Mouse (Mus musculus) heart, adult 2 months (tissue): ENCODE results near the gene Prn. TPM values are rescaled to one million over a fixed set of nuclear protein-coding genes. Genes with fewer than 3 reads are reported as not detected.
A peak's percentile ranks its signal among the peaks of the same experiment; 100 is the strongest.

Experiments
- DNase-seq, 2 experiments: peaks; one replicate each; pipeline ENCODE4 v3.0.0; 2021
- H3K27ac ChIP-seq: fragments of 200-600 bp; 2 replicates; pipeline ENCODE4 v1.8.1; 2022
- H3K27me3 ChIP-seq: fragments of 200-500 bp; 2 replicates; pipeline ENCODE4 v1.6.1; 2012; ENCODE audit warnings: mild to moderate bottlenecking, low read length, inconsistent platforms, mixed read lengths; ENCODE audit not compliant: control insufficient read depth, insufficient read depth
- H3K36me3 ChIP-seq: fragments of 200-500 bp; 2 replicates; pipeline ENCODE4 v1.6.1; 2012; ENCODE audit warnings: low read length, inconsistent platforms; ENCODE audit not compliant: control insufficient read depth, insufficient read depth
- H3K4me1 ChIP-seq: fragments of 200-500 bp; 2 replicates; pipeline ENCODE4 v1.6.1; 2011; ENCODE audit warnings: low read length; ENCODE audit not compliant: control insufficient read depth, insufficient read depth
- H3K4me3 ChIP-seq: fragments of 200-600 bp; 2 replicates; pipeline ENCODE4 v1.8.1; 2022
- H3K79me2 ChIP-seq: fragments of 200-500 bp; replicated peaks from 2 replicates; pipeline ENCODE4 v1.6.1; 2012; ENCODE audit warnings: mild to moderate bottlenecking, inconsistent platforms, low read length, moderate library complexity, mixed read lengths; ENCODE audit not compliant: control insufficient read depth, insufficient read depth
- H3K9ac ChIP-seq: fragments of 200-500 bp; 2 replicates; pipeline ENCODE4 v1.6.1; 2012; ENCODE audit warnings: low read depth, mild to moderate bottlenecking, control low read depth, inconsistent platforms, low read length, mixed read lengths
- CTCF ChIP-seq: fragments of 200-600 bp; IDR thresholded peaks from 2 replicates; pipeline ENCODE4 v1.8.1; 2022; ENCODE audit warnings: antibody characterized with exemption, mild to moderate bottlenecking, moderate library complexity
- EP300 ChIP-seq: fragments of 200-500 bp; IDR thresholded peaks from 2 replicates; pipeline ENCODE4 v1.6.1; 2011; ENCODE audit warnings: low read depth, low read length, control low read depth; ENCODE audit not compliant: insufficient read depth
- POLR2A ChIP-seq: fragments of 200-500 bp; IDR thresholded peaks from 2 replicates; pipeline ENCODE4 v1.6.1; 2011; ENCODE audit warnings: mild to moderate bottlenecking, low read depth, low read length, control low read depth; ENCODE audit not compliant: insufficient read depth
- WGBS: fragments of 180-500 bp; shearing (Covaris S2); methylation state at CpG from one replicate; pipeline ENCODE4 v1.1.7; 2018; 5-methylcytosine and 5-hydroxymethylcytosine counted together
- intact Hi-C: fragments of 180-260 bp; cut with DNase I; formaldehyde crosslinking; loops from one replicate; pipeline ENCODE4 v1.15.1; 2025
- polyA plus RNA-seq: library from polyadenylated mRNA; depleted of rRNA; stranded (reverse); fragments of >200 nt; gene quantifications from 2 replicates; pipeline ENCODE4 v1.2.3, GENCODE M21; 2012
- total RNA-seq, 2 experiments: library from RNA; stranded (reverse); gene quantifications; 2 replicates each; pipeline ENCODE4 v1.2.3; 2021

Gene Prn
- total and polyA plus RNA-seq, 3 experiments, result 0.23 TPM; not detected in 2

GRCm38 (mm10) chr2:131940506-131940905, 30.7 kb downstream of the Prn start:
- 52% methylated on average over 3 of the region's 3 CpGs for WGBS
- no peak for DNase-seq
- H3K27me3 ChIP-seq, result no peaks in the 10 kb centered on the region
- no peak overlapping the region for H3K9ac ChIP-seq
- no peak overlapping the region for H3K4me3 ChIP-seq
- peaks cover 2% of the 10 kb centered on the region for H3K4me1 ChIP-seq
- no peak overlapping the region for H3K27ac ChIP-seq
- no peaks in the 10 kb centered on the region for H3K36me3 ChIP-seq
- no peaks in the 10 kb centered on the region for H3K79me2 ChIP-seq
- intact Hi-C loops, result loop anchor here (2.0 to 10.0 kb wide), 2 partner anchors 112 to 386 kb away; no protein-coding TSS in a partner anchor
- TF ChIP-seq CTCF, result no peak
- no peak for TF ChIP-seq EP300
- TF ChIP-seq POLR2A, result no peak

GRCm38 (mm10) chr2:131941501-131941900, 31.7 kb downstream of the Prn start:
- Histone ChIP-seq H3K79me2 (no peaks in the 10 kb centered on the region), H3K36me3 (no peaks in the 10 kb centered on the region), H3K9ac (no peak overlapping the region), H3K4me3 (no peak overlapping the region), H3K27me3 (no peaks in the 10 kb centered on the region), H3K4me1 (no peaks in the 10 kb centered on the region; the same call in 1 of the 2 replicates), H3K27ac (no peak overlapping the region)
- TF ChIP-seq CTCF (no peak), EP300 (no peak), POLR2A (no peak)
- intact Hi-C loops, result loop anchor here (2.0 to 10.0 kb wide), 2 partner anchors 113 to 387 kb away; no protein-coding TSS in a partner anchor
- DNase-seq, result no peak
- 94% methylated on average over 6 of the region's 6 CpGs for WGBS

- no peak for DNase-seq
- WGBS, result 47% methylated on average over 1 of the region's 1 CpGs
- H3K27ac ChIP-seq, result no peak overlapping the region
Measured at GRCm38 (mm10) chr2:131944370-131944769, 34.6 kb downstream of the Prn start.

GRCm38 (mm10) chr2:131945225-131945624, 35.5 kb downstream of the Prn start:
- no peak for DNase-seq
- Histone ChIP-seq H3K4me3 (no peak overlapping the region), H3K79me2 (no peaks in the 10 kb centered on the region), H3K27me3 (no peaks in the 10 kb centered on the region), H3K27ac (no peak overlapping the region), H3K4me1 (peaks cover 2% of the 10 kb centered on the region; the same call in 1 of the 2 replicates), H3K36me3 (no peaks in the 10 kb centered on the region), H3K9ac (no peak overlapping the region)
- intact Hi-C loops, result loop anchor here (10.0 kb wide), 1 partner anchor 390 kb away; no protein-coding TSS in a partner anchor
- TF ChIP-seq EP300, result no peak
- TF ChIP-seq POLR2A, result no peak
- TF ChIP-seq CTCF, result no peak
- 43% methylated on average over 8 of the region's 8 CpGs for WGBS

More at GRCm38 (mm10) chr2:131944370-131944769, 34.6 kb downstream of the Prn start:
- H3K79me2 ChIP-seq, result no peaks in the 10 kb centered on the region
- intact Hi-C loops, result loop anchor here (10.0 kb wide), 1 partner anchor 390 kb away; no protein-coding TSS in a partner anchor
- TF ChIP-seq EP300 (no peak), CTCF (no peak), POLR2A (no peak)
- no peak overlapping the region for H3K9ac ChIP-seq
- H3K4me1 ChIP-seq, result peaks cover 2% of the 10 kb centered on the region; the same call in 1 of the 2 replicates
- H3K4me3 ChIP-seq, result no peak overlapping the region
- no peaks in the 10 kb centered on the region for H3K36me3 ChIP-seq
- no peaks in the 10 kb centered on the region for H3K27me3 ChIP-seq

- TF ChIP-seq POLR2A (no peak), EP300 (no peak), CTCF (no peak)
Measured at GRCm38 (mm10) chr2:131945765-131946164, 36.0 kb downstream of the Prn start.

GRCm38 (mm10) chr2:131946351-131946750, 36.6 kb downstream of the Prn start:
- H3K4me1 ChIP-seq, result peaks cover 2% of the 10 kb centered on the region; the same call in 1 of the 2 replicates
- intact Hi-C loops, result loop anchor here (10.0 kb wide), 1 partner anchor 392 kb away; no protein-coding TSS in a partner anchor
- 96% methylated on average over 16 of the region's 16 CpGs for WGBS
- TF ChIP-seq EP300 (no peak), POLR2A (no peak), CTCF (no peak)
- H3K79me2 ChIP-seq, result no peaks in the 10 kb centered on the region
- H3K27me3 ChIP-seq, result no peaks in the 10 kb centered on the region
- H3K9ac ChIP-seq, result no peak overlapping the region
- peak in 1 of 2 experiments; percentile 9 for DNase-seq
- no peaks in the 10 kb centered on the region for H3K36me3 ChIP-seq
- no peak overlapping the region for H3K4me3 ChIP-seq
- H3K27ac ChIP-seq, result no peak overlapping the region

More at GRCm38 (mm10) chr2:131945765-131946164, 36.0 kb downstream of the Prn start:
- H3K4me3 ChIP-seq, result no peak overlapping the region
- H3K9ac ChIP-seq, result no peak overlapping the region
- H3K27ac ChIP-seq, result no peak overlapping the region
- H3K79me2 ChIP-seq, result no peaks in the 10 kb centered on the region
- WGBS, result 57% methylated on average over 6 of the region's 6 CpGs
- intact Hi-C loops, result loop anchor here (10.0 kb wide), 1 partner anchor 391 kb away; no protein-coding TSS in a partner anchor
- no peak for DNase-seq
- no peaks in the 10 kb centered on the region for H3K36me3 ChIP-seq
- no peaks in the 10 kb centered on the region for H3K27me3 ChIP-seq
- peaks cover 2% of the 10 kb centered on the region; the same call in 1 of the 2 replicates for H3K4me1 ChIP-seq
